Mouse (Mus musculus) urinary bladder, postnatal 25 days (tissue): ENCODE measurements around the gene Slc35d1.

ENCODE experiments used
- DNase-seq: peaks from one replicate; pipeline ENCODE4 v3.0.0; 2022; ENCODE audit warnings: low spot score

Slc35d1 gene

GRCm38 (mm10) chr4:103214925-103215820 lies at the start of gene Slc35d1:
Gene Slc35d1, minus strand, starts transcription at chr4:103215164.
- peak; percentile 68 for DNase-seq

GRCm38 (mm10) chr4:103263812-103264396 lies 48.9 kb upstream of the Slc35d1 start:
- no peak for DNase-seq

- DNase-seq: no peak
Observed at GRCm38 (mm10) chr4:103263378-103263777, 48.4 kb upstream of the Slc35d1 start.

GRCm38 (mm10) chr4:103258817-103259216 lies 43.9 kb upstream of the Slc35d1 start:
- DNase-seq: no peak

GRCm38 (mm10) chr4:103253846-103254245 lies 38.9 kb upstream of the Slc35d1 start:
- DNase-seq: no peak

- DNase-seq: no peak
Observed at GRCm38 (mm10) chr4:103249436-103250085, 34.6 kb upstream of the Slc35d1 start.

GRCm38 (mm10) chr4:103247813-103248212 lies 32.8 kb upstream of the Slc35d1 start:
- no peak for DNase-seq

- no peak for DNase-seq
Observed at GRCm38 (mm10) chr4:103247249-103247648, 32.3 kb upstream of the Slc35d1 start.

GRCm38 (mm10) chr4:103232156-103232555 lies 17.2 kb upstream of the Slc35d1 start:
- DNase-seq: no peak

- no peak for DNase-seq
Observed at GRCm38 (mm10) chr4:103222854-103223253, 7.9 kb upstream of the Slc35d1 start.

- DNase-seq: no peak
Observed at GRCm38 (mm10) chr4:103221789-103222188, 6.8 kb upstream of the Slc35d1 start.

GRCm38 (mm10) chr4:103219011-103219410 lies 4.0 kb upstream of the Slc35d1 start:
- no peak for DNase-seq

- no peak for DNase-seq
Observed at GRCm38 (mm10) chr4:103216046-103216445, 1.1 kb upstream of the Slc35d1 start.

- DNase-seq: peak; percentile 54
Observed at GRCm38 (mm10) chr4:103214498-103214924, 453 bp downstream of the Slc35d1 start.

- no peak for DNase-seq
Observed at GRCm38 (mm10) chr4:103213859-103214497, 986 bp downstream of the Slc35d1 start.

GRCm38 (mm10) chr4:103208553-103208952 lies 6.4 kb downstream of the Slc35d1 start:
- no peak for DNase-seq

GRCm38 (mm10) chr4:103203646-103204045 lies 11.3 kb downstream of the Slc35d1 start:
- no peak for DNase-seq

GRCm38 (mm10) chr4:103200046-103200445 lies 14.9 kb downstream of the Slc35d1 start:
- no peak for DNase-seq

GRCm38 (mm10) chr4:103199086-103199485 lies 15.9 kb downstream of the Slc35d1 start:
- DNase-seq: no peak

- no peak for DNase-seq
Observed at GRCm38 (mm10) chr4:103197401-103197800, 17.6 kb downstream of the Slc35d1 start.

GRCm38 (mm10) chr4:103192421-103192820 lies 22.5 kb downstream of the Slc35d1 start:
- DNase-seq: no peak
